Mouse (Mus musculus): ENCODE results near the gene Tktl1. TPM values are rescaled to one million over a fixed set of nuclear protein-coding genes. Genes with fewer than 3 reads are reported as not detected.
A peak's percentile ranks its signal among the peaks of the same experiment; 100 is the strongest.

The Tktl1 gene
- total RNA-seq, 2 experiments from 2014 or later = not detected

DNA sequence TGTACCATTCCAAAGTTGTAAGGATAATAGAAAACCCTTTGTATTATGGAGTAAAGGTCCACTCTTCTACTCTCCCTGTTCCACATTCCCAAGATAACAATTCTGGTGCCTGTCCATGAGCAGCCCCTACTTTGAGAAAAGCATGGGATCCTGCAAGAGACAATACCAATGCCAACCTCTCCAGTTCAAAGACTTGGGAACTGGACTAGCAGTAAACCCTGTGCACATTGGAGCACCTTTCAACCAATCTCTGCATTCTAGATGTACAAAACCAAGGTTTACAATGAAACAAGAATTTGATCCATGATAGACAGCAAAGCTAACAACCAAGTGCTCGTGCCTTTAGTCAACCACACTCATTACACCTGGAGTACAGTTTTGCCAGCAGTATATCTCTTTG lies 68.0 kb downstream of the Tktl1 start:
- intact Hi-C loops (cut with DNase I) = loop anchor here (5.0 kb wide), 3 partner anchors 122 to 223 kb away; partner anchors contain the start of gene Irak1

DNA sequence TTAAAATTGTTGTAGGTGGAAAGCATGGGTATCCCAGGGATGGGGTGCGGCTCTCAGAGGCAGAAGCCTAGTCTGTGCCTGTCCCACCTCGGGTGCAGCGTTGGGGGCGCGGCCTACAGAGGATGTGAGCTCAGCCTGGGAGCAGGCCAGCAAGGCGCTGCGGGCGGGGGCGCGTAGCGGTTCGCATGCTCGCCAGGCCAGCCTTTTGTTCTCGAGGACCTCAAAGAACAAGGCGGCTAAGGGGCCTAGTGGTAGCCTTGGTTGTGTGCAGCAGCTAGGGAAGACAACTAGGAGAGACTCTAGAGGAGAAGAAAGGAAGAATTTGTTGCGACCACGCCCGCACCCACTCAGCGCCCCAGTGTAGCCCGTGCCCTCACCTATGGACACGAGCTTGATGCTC lies 68.6 kb downstream of the Tktl1 start:
- no peak for TF ChIP-seq CTCF (IDR thresholded peaks at IDR 0.05)
- Histone ChIP-seq H3K4me3 (peak overlapping the region; percentile 63), H3K27ac (peak overlapping the region; percentile 82)
- intact Hi-C loops (cut with DNase I) = loop anchor here (2.0 to 5.0 kb wide), 5 partner anchors 122 to 279 kb away; partner anchors contain the start of genes Hcfc1 and Irak1
- DNase-seq (ENCODE audit: extremely low spot score in 1 of 2, low spot score in 2 of 2) = peak; percentile 39 to 57

More for the DNA sequence above, 68.0 kb downstream of the Tktl1 start:
- no peak for DNase-seq (ENCODE audit: extremely low spot score in 1 of 2, low spot score in 2 of 2)
- peak overlapping the region; percentile 63 for H3K4me3 ChIP-seq
- peak overlapping the region; percentile 82; the same call in 1 of the 2 replicates for H3K27ac ChIP-seq
- TF ChIP-seq CTCF (IDR thresholded peaks at IDR 0.05) = no peak

DNA sequence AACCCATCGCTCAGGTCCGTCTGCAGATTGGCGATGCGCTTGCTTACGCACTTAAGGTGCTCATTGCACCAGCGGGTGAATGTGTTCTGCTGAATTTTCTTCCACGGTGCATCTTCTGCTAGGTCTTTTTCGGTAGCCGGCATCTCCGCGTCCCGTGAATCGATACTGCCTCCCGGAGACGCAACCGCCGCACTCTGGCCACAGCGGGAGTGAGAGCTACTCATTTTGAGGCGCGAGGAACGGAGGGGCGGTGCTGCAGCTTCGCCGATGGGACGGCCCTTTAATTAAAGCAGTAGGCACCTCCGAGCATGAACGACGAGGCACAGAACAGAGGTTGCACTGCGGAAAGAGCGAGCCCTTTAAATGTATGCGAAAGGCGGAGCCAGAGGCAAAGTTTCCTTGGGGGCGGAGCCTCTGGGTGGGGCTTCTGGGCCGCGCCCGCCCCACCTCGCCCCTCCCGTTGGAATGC lies 69.2 kb downstream of the Tktl1 start:
- TF ChIP-seq CTCF (IDR thresholded peaks at IDR 0.05) = no peak
- peak overlapping the region; percentile 82 for H3K27ac ChIP-seq
- peak; percentile 75 to 82 for DNase-seq (ENCODE audit: extremely low spot score in 1 of 2, low spot score in 2 of 2)
- intact Hi-C loops (cut with DNase I) = loop anchor here (2.0 to 5.0 kb wide), 5 partner anchors 121 to 279 kb away; partner anchors contain the start of genes Hcfc1 and Irak1
- H3K4me3 ChIP-seq = peak overlapping the region; percentile 63

DNA sequence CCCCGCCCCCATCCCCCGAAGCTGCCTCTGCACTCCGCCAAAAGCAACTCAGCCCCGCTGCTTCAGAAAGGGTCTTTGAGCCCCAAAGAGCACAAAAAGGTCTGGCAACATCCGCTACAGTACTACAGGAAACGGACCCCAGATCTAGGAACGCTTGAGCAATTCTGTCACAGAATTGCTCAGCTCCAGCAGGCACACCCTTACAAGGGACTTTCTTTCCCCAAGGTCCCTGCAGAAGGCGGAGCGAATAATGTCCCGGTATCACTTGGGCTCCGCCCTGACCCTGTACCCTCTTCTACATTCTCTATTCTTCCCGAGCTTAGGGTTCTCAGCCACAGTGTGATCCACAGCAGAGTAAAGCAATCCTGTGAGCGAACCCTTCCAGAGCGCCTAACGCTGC lies 69.6 kb downstream of the Tktl1 start:
- H3K27ac ChIP-seq = peak overlapping the region; percentile 59; the same call in 1 of the 2 replicates
- peak overlapping the region; percentile 63 for H3K4me3 ChIP-seq
- TF ChIP-seq CTCF (IDR thresholded peaks at IDR 0.05) = no peak
- no peak for DNase-seq (ENCODE audit: extremely low spot score in 1 of 2, low spot score in 2 of 2)
- intact Hi-C loops (cut with DNase I) = loop anchor here (2.0 to 5.0 kb wide), 5 partner anchors 121 to 280 kb away; partner anchors contain the start of genes Hcfc1 and Irak1

DNA sequence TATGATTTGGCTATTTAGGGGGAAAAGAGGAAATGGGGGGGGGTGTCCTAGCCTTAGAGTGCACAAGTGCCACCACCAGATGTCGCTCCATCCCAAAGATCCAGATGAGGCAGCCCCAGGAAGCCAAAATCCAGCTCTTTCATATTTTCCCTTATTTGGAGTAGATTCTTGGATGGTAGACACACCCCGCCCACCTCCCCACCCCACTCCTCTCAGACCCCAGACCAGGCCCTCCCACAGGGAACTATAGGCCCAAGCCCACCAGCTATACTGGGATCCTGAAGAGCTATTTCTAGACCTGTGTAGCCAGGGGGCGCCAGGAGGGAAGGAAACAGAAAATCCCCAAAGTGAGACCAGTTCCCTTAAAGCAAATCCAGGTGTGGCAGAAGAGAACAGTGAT lies 71.6 kb downstream of the Tktl1 start:
- H3K27ac ChIP-seq = no peak overlapping the region; the same call in 1 of the 2 replicates
- intact Hi-C loops (cut with DNase I) = loop anchor here (1.0 to 5.0 kb wide), 4 partner anchors 119 to 226 kb away; partner anchors contain the start of gene Irak1
- peak; percentile 57 for TF ChIP-seq CTCF (IDR thresholded peaks at IDR 0.05)
- DNase-seq (ENCODE audit: extremely low spot score in 1 of 2, low spot score in 2 of 2) = peak; percentile 22 to 34
- H3K4me3 ChIP-seq = peak overlapping the region; percentile 49

DNA sequence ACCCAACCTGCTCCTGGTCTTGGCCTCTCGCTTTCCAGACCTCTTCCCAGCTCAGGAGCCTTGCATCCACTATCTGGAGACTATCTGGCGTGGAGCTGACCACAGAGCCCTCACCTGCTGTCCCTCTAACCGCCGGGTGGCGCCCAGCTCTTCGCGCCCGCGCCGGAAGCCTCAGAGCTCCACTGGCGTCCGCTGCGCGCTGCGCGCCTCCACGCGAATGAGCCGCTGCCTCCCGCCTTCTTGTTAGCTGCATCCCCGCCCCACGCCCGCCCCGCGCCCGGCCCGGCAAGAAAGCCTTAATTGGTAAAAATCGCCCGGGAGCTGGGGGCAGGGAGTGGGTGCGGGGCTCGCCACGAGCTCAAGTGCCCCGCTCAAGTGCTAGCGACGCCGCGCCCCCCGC lies 72.6 kb downstream of the Tktl1 start, which contains the start of gene Flna:
Flna (minus strand) TSS at position 206 of the 400 bp plus-strand sequence.
- DNase-seq (ENCODE audit: extremely low spot score in 1 of 2, low spot score in 2 of 2) = peak; percentile 56 to 69
- H3K4me3 ChIP-seq = peak within 1 kb of the TSS; percentile 49
- H3K27ac ChIP-seq = peak within 1 kb of the TSS; percentile 77
- peak; percentile 40 for TF ChIP-seq CTCF (IDR thresholded peaks at IDR 0.05)
- intact Hi-C loops (cut with DNase I) = loop anchor here (5.0 kb wide), 3 partner anchors 118 to 227 kb away; partner anchors contain the start of gene Irak1

DNA sequence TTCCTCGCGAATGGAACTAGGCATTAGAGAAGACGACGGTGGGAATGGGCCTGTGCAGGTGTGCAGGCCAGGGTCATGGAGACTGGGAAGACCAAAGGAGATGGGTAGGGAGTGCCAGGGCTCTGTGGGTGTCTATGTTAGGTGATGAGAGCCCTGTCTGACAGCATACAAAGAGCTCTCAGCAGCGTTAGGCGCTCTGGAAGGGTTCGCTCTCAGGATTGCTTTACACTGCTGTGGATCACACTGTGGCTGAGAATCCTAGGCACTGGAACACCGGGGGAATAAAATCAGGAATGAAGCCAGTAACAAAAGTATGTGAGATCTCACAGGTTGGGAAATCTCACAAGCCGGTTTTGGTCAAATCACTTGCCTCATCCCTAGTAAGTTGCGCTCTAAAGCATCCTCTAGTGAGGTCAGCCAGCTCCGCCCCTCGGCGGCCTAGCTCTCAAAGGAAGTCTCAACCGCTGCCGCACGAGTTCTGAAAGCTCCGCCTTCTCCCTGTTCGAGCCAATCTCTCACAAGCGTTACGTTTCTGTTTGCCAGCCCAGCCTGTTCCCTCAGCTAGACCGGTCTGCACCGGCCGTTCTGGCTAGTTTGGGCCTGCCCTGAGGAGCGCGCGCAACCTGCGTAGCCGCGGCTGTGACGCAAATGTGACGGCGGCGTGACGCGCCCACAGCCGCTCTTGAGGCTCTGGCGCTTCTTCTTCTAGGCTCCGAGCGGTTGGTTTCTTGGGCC lies 77.3 kb downstream of the Tktl1 start, which contains the start of gene Emd:
Emd (plus strand) TSS at position 535 of the 735 bp plus-strand sequence.
- intact Hi-C loops (cut with DNase I) = no loop called here
- DNase-seq (ENCODE audit: extremely low spot score in 1 of 2, low spot score in 2 of 2) = peak; percentile 77 to 83
- Histone ChIP-seq H3K4me3 (peak within 1 kb of the TSS; percentile 66), H3K27ac (peak within 1 kb of the TSS; percentile 78)
- TF ChIP-seq CTCF (IDR thresholded peaks at IDR 0.05) = no peak

DNA sequence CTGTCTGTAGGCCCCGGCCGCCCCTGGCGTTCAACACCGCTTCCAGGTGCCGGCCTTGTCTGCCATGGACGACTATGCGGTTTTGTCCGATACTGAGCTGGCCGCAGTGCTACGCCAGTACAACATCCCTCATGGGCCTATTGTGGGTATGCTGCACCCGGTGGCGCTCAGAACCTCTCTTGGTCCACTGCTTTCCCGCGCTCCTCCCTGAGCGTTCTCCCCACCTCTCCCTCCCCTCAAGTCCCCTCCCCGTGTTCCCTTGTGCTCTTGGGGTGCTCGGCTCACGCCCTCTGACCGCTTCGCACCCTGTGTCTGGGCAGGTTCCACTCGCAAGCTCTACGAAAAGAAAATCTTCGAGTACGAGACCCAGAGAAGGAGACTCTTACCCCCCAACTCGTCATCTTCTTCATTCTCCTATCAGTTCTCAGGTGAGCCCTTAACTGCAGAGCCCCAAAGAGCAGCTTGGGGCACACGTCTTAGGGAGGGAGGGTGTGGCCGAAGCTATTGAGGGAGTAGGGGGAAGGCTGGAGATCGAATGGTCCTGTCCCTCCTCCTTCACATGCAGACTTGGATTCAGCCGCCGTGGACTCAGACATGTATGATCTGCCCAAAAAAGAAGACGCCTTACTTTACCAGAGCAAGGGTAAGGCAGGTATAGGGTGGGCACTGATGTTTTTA lies 78.0 kb downstream of the Tktl1 start:
- Histone ChIP-seq H3K27ac (peak overlapping the region; percentile 78), H3K4me3 (peak overlapping the region; percentile 66)
- no peak for TF ChIP-seq CTCF (IDR thresholded peaks at IDR 0.05)
- DNase-seq (ENCODE audit: extremely low spot score in 1 of 2, low spot score in 2 of 2) = no peak
- intact Hi-C loops (cut with DNase I) = no loop called here

DNA sequence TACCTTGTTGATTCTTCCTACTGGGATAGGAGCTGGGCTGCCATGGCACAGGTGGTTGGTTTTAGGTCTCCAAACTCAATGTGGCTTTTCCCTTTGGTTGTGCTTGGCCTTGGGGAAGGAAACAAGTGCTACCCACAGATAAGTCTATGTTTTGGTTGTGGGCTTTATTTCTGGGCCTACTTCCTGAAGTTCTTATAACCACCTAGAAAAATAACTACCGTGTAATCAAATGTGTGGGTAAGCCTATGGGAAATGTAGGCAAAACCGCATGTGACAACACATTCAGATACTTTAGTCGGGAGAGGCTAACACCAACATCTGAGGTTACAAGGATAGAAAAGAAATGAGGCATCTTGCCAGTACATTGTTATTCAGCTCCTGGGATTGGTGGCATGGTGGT lies 80.7 kb downstream of the Tktl1 start:
- no peak for TF ChIP-seq CTCF (IDR thresholded peaks at IDR 0.05)
- H3K27ac ChIP-seq = no peak overlapping the region
- H3K4me3 ChIP-seq = no peak overlapping the region
- DNase-seq (ENCODE audit: extremely low spot score in 1 of 2, low spot score in 2 of 2) = no peak
- intact Hi-C loops (cut with DNase I) = no loop called here

Other genes starting within 250 kb of the Tktl1 start
- gene Renbp, start 246.4 kb upstream of the Tktl1 start, total RNA-seq (2021) = 1 to 10 TPM; 5.2 to 6.0 TPM
- 10 to 100 TPM; 74.7 to 75.1 TPM for gene Hcfc1, start 210.9 kb upstream of the Tktl1 start, total RNA-seq (2021)
- gene Irak1, start 153.3 kb upstream of the Tktl1 start, total RNA-seq (2021) = 10 to 100 TPM; 47.9 to 54.2 TPM
- 1 to 10 TPM in 1 of 2 experiments, under 1 TPM in 1; 0.66 to 1.6 TPM for gene Opn1mw, start 49.8 kb upstream of the Tktl1 start, total RNA-seq (2021)
- gene Mecp2, start 41.9 kb upstream of the Tktl1 start, total RNA-seq (2021) = 10 to 100 TPM; 85.0 to 89.3 TPM
- gene Tex28, start 9.4 kb upstream of the Tktl1 start, total RNA-seq (2021) = not detected
- gene Flna, start 72.6 kb downstream of the Tktl1 start, total RNA-seq (2021) = 10 to 100 TPM; 66.7 to 68.9 TPM
- gene Emd, start 77.4 kb downstream of the Tktl1 start, total RNA-seq (2021) = 10 to 100 TPM; 36.0 to 37.7 TPM
- 100 to 1,000 TPM; 151 to 163 TPM for gene Rpl10, start 93.6 kb downstream of the Tktl1 start, total RNA-seq (2021)
- gene Taz, start 104.7 kb downstream of the Tktl1 start, total RNA-seq (2021) = 10 to 100 TPM; 60.9 to 64.9 TPM
- 1 to 10 TPM; 2.2 to 2.9 TPM for gene Dnase1l1, start 105.1 kb downstream of the Tktl1 start, total RNA-seq (2021)
- gene Atp6ap1, start 119.8 kb downstream of the Tktl1 start, total RNA-seq (2021) = 100 to 1,000 TPM; 320 to 341 TPM
- gene Gdi1, start 127.7 kb downstream of the Tktl1 start, total RNA-seq (2021) = 100 to 1,000 TPM; 596 to 607 TPM
- gene Fam50a, start 135.8 kb downstream of the Tktl1 start, total RNA-seq (2021) = 10 to 100 TPM; 25.7 to 31.7 TPM
- gene Plxna3, start 151.8 kb downstream of the Tktl1 start, total RNA-seq (2021) = 10 to 100 TPM; 27.1 to 30.2 TPM
- gene Lage3, start 176.4 kb downstream of the Tktl1 start, total RNA-seq (2021) = 10 to 100 TPM; 22.3 to 23.5 TPM
- 10 to 100 TPM; 65.7 to 71.5 TPM for gene Ubl4a, start 196.0 kb downstream of the Tktl1 start, total RNA-seq (2021)
- gene Slc10a3, start 196.1 kb downstream of the Tktl1 start, total RNA-seq (2021) = 1 to 10 TPM; 3.1 to 3.9 TPM
- 10 to 100 TPM; 15.7 to 20.9 TPM for gene Fam3a, start 216.0 kb downstream of the Tktl1 start, total RNA-seq (2021)
- gene Ikbkg, start 216.0 kb downstream of the Tktl1 start, total RNA-seq (2021) = 10 to 100 TPM; 44.8 to 47.6 TPM